Mouse (Mus musculus) hindbrain, embryonic 12.5 days (tissue): ENCODE data around the gene Creld2. TPM values are rescaled to one million over a fixed set of nuclear protein-coding genes. Genes with fewer than 3 reads are reported as not detected.

Experiments
- ATAC-seq: fragments of 200-750 bp; cut with Nextera tagmentation; 2 replicates; pipeline ENCODE4 v1.8.0; 2017; ENCODE audit warnings: moderate TSS enrichment; ENCODE audit not compliant: low FRiP score
- H3K27ac ChIP-seq: fragments of 300-500 bp; sonication (generic); 2 replicates; pipeline ENCODE4 v1.5.1; 2016; ENCODE audit warnings: mild to moderate bottlenecking
- H3K27me3 ChIP-seq: fragments of 300-500 bp; sonication (generic); 2 replicates; pipeline ENCODE4 v1.6.1; 2016; ENCODE audit warnings: mild to moderate bottlenecking
- H3K36me3 ChIP-seq: fragments of 300-500 bp; sonication (generic); 2 replicates; pipeline ENCODE4 v1.6.1; 2016; ENCODE audit warnings: mild to moderate bottlenecking
- H3K4me1 ChIP-seq: fragments of 300-500 bp; sonication (generic); 2 replicates; pipeline ENCODE4 v1.6.1; 2016
- H3K4me2 ChIP-seq: fragments of 300-500 bp; sonication (generic); replicated peaks from 2 replicates; pipeline ENCODE4 v1.6.1; 2016; ENCODE audit warnings: mild to moderate bottlenecking
- H3K4me3 ChIP-seq: fragments of 300-500 bp; sonication (generic); 2 replicates; pipeline ENCODE4 v1.5.1; 2016; ENCODE audit warnings: mild to moderate bottlenecking
- H3K9ac ChIP-seq: fragments of 300-500 bp; sonication (generic); 2 replicates; pipeline ENCODE4 v1.6.1; 2016; ENCODE audit warnings: mild to moderate bottlenecking, moderate library complexity
- H3K9me3 ChIP-seq: fragments of 300-500 bp; sonication (generic); replicated peaks from 2 replicates; pipeline ENCODE4 v1.6.1; 2016; ENCODE audit warnings: mild to moderate bottlenecking
- WGBS: fragments of 180-500 bp; shearing (Covaris S2); methylation state at CpG from one replicate; pipeline ENCODE4 v1.1.7; 2016; 5-methylcytosine and 5-hydroxymethylcytosine counted together
- polyA plus RNA-seq: library from polyadenylated mRNA; unstranded; fragments of >200 nt; fragmentation: Nextera tagmentation; extraction: Ambion mirVana; gene quantifications from 2 replicates; pipeline ENCODE4 v1.2.1, GENCODE M21; 2016

Gene Creld2
- polyA plus RNA-seq, 1 experiment from 2014 or later, result 74.8 TPM

GRCm38 (mm10) chr15:88814411-88815047, 4.9 kb upstream of the Creld2 start:
- H3K27me3 ChIP-seq, result no peaks in the 10 kb centered on the region
- no peak overlapping the region for H3K4me2 ChIP-seq
- 94% methylated on average over 11 of the region's 11 CpGs for WGBS
- no peak for ATAC-seq
- no peak overlapping the region for H3K9ac ChIP-seq
- no peak overlapping the region for H3K4me3 ChIP-seq
- H3K27ac ChIP-seq, result no peak overlapping the region
- peaks cover 5% of the 10 kb centered on the region for H3K4me1 ChIP-seq
- H3K9me3 ChIP-seq, result no peaks in the 10 kb centered on the region
- H3K36me3 ChIP-seq, result peaks cover 54% of the 10 kb centered on the region

DNA sequence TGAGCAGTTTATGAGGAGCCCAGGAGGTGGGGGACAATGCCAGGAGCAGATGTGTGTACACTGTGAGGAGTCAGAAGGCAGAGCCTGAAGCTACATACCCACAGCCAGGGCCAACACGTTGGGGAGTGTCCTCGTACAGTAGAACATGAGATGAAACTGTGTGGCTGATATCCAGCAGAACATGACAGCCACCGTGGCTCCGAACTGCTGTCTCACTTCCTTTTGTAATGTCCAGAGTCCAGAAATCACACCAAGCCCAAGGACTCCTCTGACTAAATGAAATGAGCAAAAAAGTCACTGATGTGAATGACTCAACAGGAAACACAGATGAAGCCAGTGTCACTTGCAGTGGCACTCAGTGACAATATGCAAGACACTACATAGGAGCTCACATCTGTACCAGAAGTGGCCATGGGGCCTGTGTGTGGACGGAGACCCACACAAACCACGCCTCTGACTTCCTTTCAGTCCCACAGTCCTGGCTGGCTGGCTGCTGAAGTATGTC, 4.2 kb upstream of the Creld2 start:
- no peak overlapping the region for H3K9ac ChIP-seq
- WGBS, result 90% methylated on average over 6 of the region's 6 CpGs
- peaks cover 54% of the 10 kb centered on the region for H3K36me3 ChIP-seq
- no peak overlapping the region for H3K27ac ChIP-seq
- no peak overlapping the region for H3K4me2 ChIP-seq
- peaks cover 8% of the 10 kb centered on the region for H3K4me1 ChIP-seq
- ATAC-seq, result no peak
- H3K9me3 ChIP-seq, result no peaks in the 10 kb centered on the region
- H3K27me3 ChIP-seq, result no peaks in the 10 kb centered on the region
- H3K4me3 ChIP-seq, result no peak overlapping the region

DNA sequence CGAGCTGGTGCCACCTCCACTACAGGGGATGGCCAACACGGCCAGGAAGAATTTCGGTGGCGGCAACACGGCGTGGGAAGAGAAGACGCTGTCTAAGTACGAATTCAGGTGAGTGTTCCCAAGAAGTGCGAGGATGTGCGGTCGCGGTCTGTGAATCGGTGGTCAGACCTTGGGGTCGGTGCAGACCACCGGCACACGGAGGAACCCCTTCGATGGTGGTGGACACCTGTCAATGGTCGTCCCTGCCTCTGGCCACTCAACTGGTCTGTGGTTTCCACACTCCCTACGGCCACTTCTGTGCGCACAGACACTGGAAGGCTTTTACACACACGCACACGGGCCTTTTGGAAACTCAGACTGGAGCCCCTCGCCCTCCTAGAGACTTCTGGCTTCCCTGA, 459 bp downstream of the Creld2 start:
- Histone ChIP-seq H3K4me1 (peaks cover 19% of the 10 kb centered on the region), H3K27me3 (no peaks in the 10 kb centered on the region), H3K27ac (peak overlapping the region; percentile 19; the same call in 1 of the 2 replicates), H3K4me3 (peak overlapping the region; percentile 82), H3K9me3 (no peaks in the 10 kb centered on the region), H3K4me2 (peak overlapping the region; percentile 88), H3K36me3 (peaks cover 46% of the 10 kb centered on the region), H3K9ac (peak overlapping the region; percentile 83)
- ATAC-seq, result no peak; the same call in 1 of the 2 replicates
- WGBS, result 3% methylated on average over 23 of the region's 23 CpGs

DNA sequence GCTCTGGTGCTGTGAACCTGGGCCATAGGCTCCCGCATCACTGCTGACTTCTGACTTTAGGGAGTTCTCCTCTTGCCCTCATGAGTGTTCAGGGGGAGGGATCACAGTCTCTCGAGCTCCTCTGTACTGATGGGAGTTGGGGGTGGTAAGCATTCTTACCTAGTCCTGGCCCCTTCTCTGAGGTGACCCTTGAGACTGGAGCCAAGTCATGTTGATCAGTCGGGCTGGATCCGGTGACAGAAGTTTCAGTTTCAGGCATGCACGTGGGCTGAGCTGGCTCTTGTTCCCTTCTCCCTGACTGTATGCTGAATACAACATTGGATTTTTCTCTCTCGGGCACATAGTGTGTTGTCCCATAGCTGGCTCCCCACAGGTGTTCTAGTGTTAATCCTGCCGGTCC, 2.0 kb downstream of the Creld2 start:
- WGBS, result 89% methylated on average over 7 of the region's 7 CpGs
- Histone ChIP-seq H3K4me3 (no peak overlapping the region), H3K9me3 (no peaks in the 10 kb centered on the region), H3K9ac (no peak overlapping the region), H3K27ac (no peak overlapping the region), H3K4me1 (peaks cover 19% of the 10 kb centered on the region), H3K27me3 (no peaks in the 10 kb centered on the region), H3K4me2 (no peak overlapping the region), H3K36me3 (peaks cover 46% of the 10 kb centered on the region)
- ATAC-seq, result no peak

GRCm38 (mm10) chr15:88822513-88822912, 3.1 kb downstream of the Creld2 start:
- H3K27ac ChIP-seq, result no peak overlapping the region
- H3K9ac ChIP-seq, result no peak overlapping the region
- peaks cover 19% of the 10 kb centered on the region for H3K4me1 ChIP-seq
- no peaks in the 10 kb centered on the region for H3K27me3 ChIP-seq
- no peak overlapping the region for H3K4me2 ChIP-seq
- ATAC-seq, result no peak
- H3K36me3 ChIP-seq, result peaks cover 52% of the 10 kb centered on the region
- no peaks in the 10 kb centered on the region for H3K9me3 ChIP-seq
- 92% methylated on average over 7 of the region's 7 CpGs for WGBS
- H3K4me3 ChIP-seq, result no peak overlapping the region

GRCm38 (mm10) chr15:88823376-88823775, 3.9 kb downstream of the Creld2 start:
- Histone ChIP-seq H3K4me3 (no peak overlapping the region), H3K36me3 (peaks cover 52% of the 10 kb centered on the region), H3K27ac (no peak overlapping the region), H3K9me3 (no peaks in the 10 kb centered on the region), H3K4me2 (no peak overlapping the region), H3K4me1 (peaks cover 16% of the 10 kb centered on the region), H3K27me3 (no peaks in the 10 kb centered on the region), H3K9ac (no peak overlapping the region)
- ATAC-seq, result no peak
- 97% methylated on average over 5 of the region's 5 CpGs for WGBS

GRCm38 (mm10) chr15:88827466-88827865, 8.0 kb downstream of the Creld2 start:
- H3K4me3 ChIP-seq, result no peak overlapping the region
- no peak overlapping the region for H3K27ac ChIP-seq
- no peak for ATAC-seq
- no peak overlapping the region for H3K9ac ChIP-seq
- H3K36me3 ChIP-seq, result peaks cover 46% of the 10 kb centered on the region
- 88% methylated on average over 6 of the region's 6 CpGs for WGBS
- H3K4me1 ChIP-seq, result peaks cover 4% of the 10 kb centered on the region; the same call in 1 of the 2 replicates
- no peaks in the 10 kb centered on the region for H3K27me3 ChIP-seq
- H3K4me2 ChIP-seq, result no peak overlapping the region
- H3K9me3 ChIP-seq, result no peaks in the 10 kb centered on the region

DNA sequence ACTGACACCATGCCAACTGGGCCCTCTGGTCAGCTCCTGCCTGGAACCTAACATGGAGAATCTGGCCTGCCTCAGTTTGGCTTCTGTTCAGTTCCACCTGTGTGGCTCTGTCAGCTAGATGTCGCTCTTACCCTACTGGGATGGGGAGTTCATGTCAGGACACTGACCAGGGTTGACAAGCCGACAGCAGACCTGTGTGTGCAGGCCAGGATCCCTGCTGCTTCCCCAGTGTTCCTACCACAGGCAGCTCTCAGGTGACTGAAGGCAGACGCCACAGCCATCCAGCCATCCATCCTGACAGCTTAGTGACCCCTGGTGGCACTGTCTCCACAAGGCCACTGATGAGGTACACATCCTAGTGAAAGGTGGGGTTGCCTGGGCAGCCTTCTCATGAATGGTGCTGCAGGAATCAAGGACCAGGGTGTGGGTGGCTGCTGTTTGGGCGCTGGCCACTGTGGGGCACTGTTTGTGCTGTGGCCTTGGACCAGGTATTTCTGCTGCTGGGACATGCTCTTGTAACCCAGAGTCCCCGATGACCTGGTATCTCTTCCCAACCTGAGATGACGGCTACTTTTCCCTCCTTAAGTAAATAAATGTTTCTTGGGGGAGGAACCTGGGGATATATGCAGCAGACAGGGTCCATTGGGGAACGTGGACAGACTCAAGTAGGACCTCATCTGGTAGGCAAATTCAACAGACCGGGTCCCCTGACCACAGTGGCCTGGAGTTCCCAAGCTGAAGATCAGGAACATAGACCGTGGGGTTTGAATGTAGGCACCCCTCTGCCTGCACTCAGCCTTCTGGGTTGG, 8.7 kb downstream of the Creld2 start:
- ATAC-seq, result peak; percentile 36
- Histone ChIP-seq H3K4me3 (no peak overlapping the region), H3K4me1 (peaks cover 4% of the 10 kb centered on the region; the same call in 1 of the 2 replicates), H3K36me3 (peaks cover 38% of the 10 kb centered on the region), H3K9ac (no peak overlapping the region), H3K27ac (no peak overlapping the region), H3K4me2 (no peak overlapping the region), H3K9me3 (no peaks in the 10 kb centered on the region), H3K27me3 (no peaks in the 10 kb centered on the region)
- 25% methylated on average over 9 of the region's 9 CpGs for WGBS

- WGBS, result 60% methylated on average over 17 of the region's 17 CpGs
- ATAC-seq, result peak; percentile 91
- H3K4me1 ChIP-seq, result peaks cover 4% of the 10 kb centered on the region; the same call in 1 of the 2 replicates
Observed at GRCm38 (mm10) chr15:88828800-88829705, 9.6 kb downstream of the Creld2 start.

DNA sequence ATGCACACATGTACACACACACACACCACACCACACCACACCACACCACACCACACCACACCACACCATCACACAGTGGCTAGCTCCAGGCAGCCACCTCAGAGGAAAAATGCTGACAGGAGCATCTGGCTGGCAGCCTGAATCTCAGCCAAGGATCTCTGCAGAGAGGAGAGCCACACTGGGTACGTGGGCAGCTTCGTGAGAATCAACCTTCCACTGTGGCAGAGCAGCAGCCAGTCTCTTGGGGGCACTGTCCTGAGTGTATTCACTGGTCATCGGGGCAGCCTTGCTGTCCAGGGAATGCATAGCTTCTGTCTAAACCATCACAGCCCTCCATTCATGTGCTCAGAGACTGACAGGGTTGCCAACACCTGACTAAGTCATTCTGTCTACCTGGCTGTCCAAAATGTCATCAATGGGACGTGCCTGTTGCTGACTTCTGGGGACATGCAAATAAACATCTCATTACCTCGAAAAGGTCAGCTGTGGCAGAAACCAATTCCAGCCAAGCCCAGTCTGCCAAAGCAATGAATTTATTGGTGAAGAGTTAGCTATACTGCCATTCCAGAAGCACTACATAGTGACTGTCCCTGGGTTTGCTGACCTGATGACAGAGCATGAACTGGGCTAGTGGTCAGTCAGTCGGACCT, 10.5 kb downstream of the Creld2 start:
- no peak overlapping the region for H3K27ac ChIP-seq
- no peak overlapping the region for H3K9ac ChIP-seq
- peaks cover 21% of the 10 kb centered on the region for H3K36me3 ChIP-seq
- 77% methylated on average over 6 of the region's 6 CpGs for WGBS
- H3K4me2 ChIP-seq, result no peak overlapping the region
- no peak for ATAC-seq
- H3K9me3 ChIP-seq, result no peaks in the 10 kb centered on the region
- peaks cover 4% of the 10 kb centered on the region; the same call in 1 of the 2 replicates for H3K4me1 ChIP-seq
- no peak overlapping the region for H3K4me3 ChIP-seq
- H3K27me3 ChIP-seq, result no peaks in the 10 kb centered on the region

More at GRCm38 (mm10) chr15:88828800-88829705, 9.6 kb downstream of the Creld2 start:
- Histone ChIP-seq H3K4me3 (no peak overlapping the region), H3K9me3 (no peaks in the 10 kb centered on the region), H3K27ac (no peak overlapping the region), H3K36me3 (peaks cover 30% of the 10 kb centered on the region), H3K9ac (no peak overlapping the region), H3K4me2 (no peak overlapping the region), H3K27me3 (no peaks in the 10 kb centered on the region)

- H3K27ac ChIP-seq, result no peak overlapping the region
- H3K9me3 ChIP-seq, result no peaks in the 10 kb centered on the region
- H3K4me2 ChIP-seq, result no peak overlapping the region
- no peaks in the 10 kb centered on the region for H3K27me3 ChIP-seq
- H3K4me3 ChIP-seq, result no peak overlapping the region
- WGBS, result 77% methylated on average over 5 of the region's 5 CpGs
- peaks cover 13% of the 10 kb centered on the region for H3K36me3 ChIP-seq
- H3K4me1 ChIP-seq, result peaks cover 4% of the 10 kb centered on the region; the same call in 1 of the 2 replicates
- no peak for ATAC-seq
- no peak overlapping the region for H3K9ac ChIP-seq
Observed at GRCm38 (mm10) chr15:88830696-88831095, 11.2 kb downstream of the Creld2 start.
